Mouse (Mus musculus): ENCODE measurements around the gene Polr3gl.

Polr3gl gene

GRCm38 (mm10) chr3:96555041-96555596, 38.9 kb downstream of the Polr3gl start:
- peak; percentile 94 for DNase-seq

GRCm38 (mm10) chr3:96554251-96554650, 39.7 kb downstream of the Polr3gl start:
- DNase-seq, result no peak

GRCm38 (mm10) chr3:96553601-96554000, 40.4 kb downstream of the Polr3gl start:
- DNase-seq, result no peak

GRCm38 (mm10) chr3:96551890-96552289, 42.1 kb downstream of the Polr3gl start:
- no peak for DNase-seq

GRCm38 (mm10) chr3:96551203-96551602, 42.8 kb downstream of the Polr3gl start:
- DNase-seq, result peak; percentile 86

GRCm38 (mm10) chr3:96549346-96549745, 44.6 kb downstream of the Polr3gl start:
- no peak for DNase-seq

- DNase-seq, result no peak
Measured at GRCm38 (mm10) chr3:96548824-96549223, 45.2 kb downstream of the Polr3gl start.

- DNase-seq, result peak; percentile 89
Measured at GRCm38 (mm10) chr3:96547389-96547960, 46.5 kb downstream of the Polr3gl start.

- no peak for DNase-seq
Measured at GRCm38 (mm10) chr3:96546880-96547279, 47.1 kb downstream of the Polr3gl start.

GRCm38 (mm10) chr3:96545565-96545964, 48.4 kb downstream of the Polr3gl start:
- no peak for DNase-seq

- DNase-seq, result no peak
Measured at GRCm38 (mm10) chr3:96543345-96543744, 50.6 kb downstream of the Polr3gl start.

- DNase-seq, result no peak
Measured at GRCm38 (mm10) chr3:96542554-96542953, 51.4 kb downstream of the Polr3gl start.

- DNase-seq, result no peak
Measured at GRCm38 (mm10) chr3:96541328-96542078, 52.5 kb downstream of the Polr3gl start.

- DNase-seq, result no peak
Measured at GRCm38 (mm10) chr3:96540740-96541139, 53.2 kb downstream of the Polr3gl start.

- DNase-seq, result no peak
Measured at GRCm38 (mm10) chr3:96539316-96539715, 54.7 kb downstream of the Polr3gl start.

GRCm38 (mm10) chr3:96534300-96534699, 59.7 kb downstream of the Polr3gl start:
- DNase-seq, result no peak

GRCm38 (mm10) chr3:96532050-96532449, 61.9 kb downstream of the Polr3gl start:
- no peak for DNase-seq

GRCm38 (mm10) chr3:96528506-96528905, 65.5 kb downstream of the Polr3gl start:
- no peak for DNase-seq

All from lung, postnatal 10 days (tissue).